Mouse (Mus musculus) liver, postnatal 0 days (tissue): ENCODE measurements around the gene Galt. TPM values are rescaled to one million over a fixed set of nuclear protein-coding genes. Genes with fewer than 3 reads are reported as not detected.

Experiments used
- ATAC-seq: fragments of 200-750 bp; cut with Nextera tagmentation; 2 replicates; pipeline ENCODE4 v1.8.0; 2017; ENCODE audit warnings: mild to moderate bottlenecking, moderate library complexity
- DNase-seq: peaks from one replicate; pipeline ENCODE4 v3.0.0-alpha.2; 2016
- H3K27ac ChIP-seq: fragments of 300-500 bp; sonication (generic); 2 replicates; pipeline ENCODE4 v1.5.1; 2014; ENCODE audit warnings: antibody characterized with exemption, moderate library complexity, mild to moderate bottlenecking, low read depth
- H3K27me3 ChIP-seq: fragments of 300-500 bp; sonication (generic); 2 replicates; pipeline ENCODE4 v1.6.1; 2014; ENCODE audit warnings: low read length, control low read depth, mixed read lengths; ENCODE audit not compliant: insufficient read depth
- H3K36me3 ChIP-seq: fragments of 300-500 bp; sonication (generic); replicated peaks from 2 replicates; pipeline ENCODE4 v1.6.1; 2014; ENCODE audit warnings: mild to moderate bottlenecking, control low read depth, low read length, moderate library complexity, mixed read lengths; ENCODE audit not compliant: insufficient read depth
- H3K4me1 ChIP-seq: fragments of 300-500 bp; sonication (generic); 2 replicates; pipeline ENCODE4 v1.6.1; 2014; ENCODE audit warnings: antibody characterized with exemption, mild to moderate bottlenecking, control low read depth; ENCODE audit not compliant: insufficient read depth
- H3K4me2 ChIP-seq: fragments of 300-500 bp; sonication (generic); 2 replicates; pipeline ENCODE4 v1.6.1; 2014; ENCODE audit warnings: low read depth, mild to moderate bottlenecking, low read length, moderate library complexity, mixed read lengths
- H3K4me3 ChIP-seq: fragments of 300-500 bp; sonication (generic); 2 replicates; pipeline ENCODE4 v1.5.1; 2014; ENCODE audit warnings: low read depth, low read length
- H3K9ac ChIP-seq: fragments of 300-500 bp; sonication (generic); replicated peaks from 2 replicates; pipeline ENCODE4 v1.6.1; 2014; ENCODE audit warnings: mild to moderate bottlenecking, moderate library complexity
- H3K9me3 ChIP-seq: fragments of 300-500 bp; sonication (generic); 2 replicates; pipeline ENCODE4 v1.6.1; 2016; ENCODE audit warnings: mild to moderate bottlenecking, control low read depth, low read length, mixed read lengths
- CTCF ChIP-seq: sonication (generic); IDR thresholded peaks from 2 replicates; pipeline ENCODE4 v1.5.1; 2016; ENCODE audit warnings: antibody characterized with exemption, low read depth
- EP300 ChIP-seq: IDR thresholded peaks from 2 replicates; pipeline ENCODE4 v1.6.1; 2016; ENCODE audit warnings: antibody characterized with exemption, low read depth, mild to moderate bottlenecking
- WGBS: fragments of 180-500 bp; shearing (Covaris S2); extraction: QIAGEN DNeasy Blood & Tissue Kit; methylation state at CpG from one replicate; pipeline ENCODE4 v1.1.7; 2014; ENCODE audit not compliant: insufficient replicate concordance; 5-methylcytosine and 5-hydroxymethylcytosine counted together
- polyA plus RNA-seq: library from polyadenylated mRNA; unstranded; fragments of >200 nt; fragmentation: Nextera tagmentation; extraction: Ambion mirVana; gene quantifications from 2 replicates; pipeline ENCODE4 v1.2.1, GENCODE M21; 2015

Gene Galt
- polyA plus RNA-seq, 1 experiment from 2014 or later = 40.9 TPM

DNA sequence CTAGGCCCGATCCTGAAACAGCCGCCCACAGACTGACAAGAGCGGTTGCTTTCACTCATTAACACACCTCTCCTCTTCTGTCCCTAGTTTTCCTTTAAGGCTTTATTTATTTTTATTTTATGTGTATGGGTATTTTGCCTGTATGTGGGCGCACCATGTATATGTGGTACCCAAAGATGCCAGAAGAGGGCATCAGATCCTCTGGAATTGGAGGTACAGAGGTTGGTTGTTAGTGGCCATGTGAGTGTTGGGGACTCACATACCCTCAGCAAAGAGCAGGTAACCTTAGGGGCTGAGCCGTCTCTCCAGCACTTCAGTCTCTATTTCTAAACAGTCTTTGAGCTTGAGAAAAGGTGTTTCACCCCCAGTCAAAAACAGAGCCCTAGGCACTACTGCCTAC is 39.4 kb upstream of the Galt start:
- ATAC-seq (no peak), DNase-seq (no peak)
- TF ChIP-seq CTCF (peak; percentile 67), EP300 (no peak)
- no peak overlapping the region for H3K4me3 ChIP-seq
- H3K9ac ChIP-seq = no peak overlapping the region
- H3K9me3 ChIP-seq = no peaks in the 10 kb centered on the region
- H3K27ac ChIP-seq = no peak overlapping the region
- peaks cover 15% of the 10 kb centered on the region for H3K4me1 ChIP-seq
- H3K36me3 ChIP-seq = peaks cover 30% of the 10 kb centered on the region
- 72% methylated on average over 5 of the region's 5 CpGs for WGBS
- H3K27me3 ChIP-seq = no peaks in the 10 kb centered on the region
- H3K4me2 ChIP-seq = no peak overlapping the region

DNA sequence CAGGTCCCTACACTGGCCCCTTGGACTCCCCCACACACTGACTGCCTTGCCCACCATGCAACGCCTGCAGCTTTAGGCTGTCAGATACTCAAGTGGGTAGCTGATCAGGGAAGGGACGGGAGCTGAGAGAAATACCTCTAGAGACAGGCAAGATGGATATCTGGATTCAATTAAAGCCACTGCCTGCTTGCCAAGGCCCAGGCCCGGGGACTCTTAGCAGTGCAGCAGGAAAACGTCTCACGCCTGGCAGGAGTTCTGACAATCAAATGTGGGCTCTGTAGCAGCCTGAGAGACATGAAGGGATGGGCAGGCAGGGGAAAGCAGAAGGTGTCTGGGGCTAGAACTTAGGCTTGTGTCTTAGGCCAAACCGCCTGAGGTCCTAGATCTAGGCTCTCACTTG is 38.2 kb upstream of the Galt start:
- Histone ChIP-seq H3K4me3 (no peak overlapping the region), H3K4me1 (peaks cover 19% of the 10 kb centered on the region), H3K27ac (no peak overlapping the region), H3K9ac (no peak overlapping the region), H3K27me3 (no peaks in the 10 kb centered on the region), H3K9me3 (no peaks in the 10 kb centered on the region), H3K4me2 (no peak overlapping the region), H3K36me3 (peaks cover 30% of the 10 kb centered on the region)
- ATAC-seq (no peak), DNase-seq (no peak)
- 83% methylated on average over 6 of the region's 6 CpGs for WGBS
- TF ChIP-seq EP300 (no peak), CTCF (no peak)

DNA sequence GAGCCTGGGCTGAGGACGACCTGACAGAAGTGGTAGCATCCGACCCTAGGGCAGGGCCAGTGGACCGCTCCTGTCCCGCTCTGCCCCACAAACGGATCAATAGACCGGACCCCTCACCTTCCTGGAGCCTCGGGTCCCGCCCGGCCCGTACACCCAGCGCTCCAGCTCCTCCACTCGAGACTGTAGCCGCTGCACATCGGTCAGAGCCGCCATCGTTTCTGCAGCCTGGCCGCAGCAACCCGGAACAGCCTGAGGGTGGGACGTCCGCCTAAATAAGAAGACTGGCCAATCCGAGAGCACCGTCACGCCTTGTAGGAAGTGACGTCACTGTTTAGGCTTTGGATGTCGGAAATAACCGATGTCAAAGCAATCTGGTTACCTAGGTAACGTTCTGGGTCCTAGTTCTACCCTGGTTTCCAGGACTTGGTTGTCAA is 32.1 kb upstream of the Galt start, which contains the start of gene Dctn3:
Gene Dctn3 (minus strand): TSS at position 253 of the 434 bp plus-strand sequence.
- H3K9me3 ChIP-seq = no peaks in the 10 kb centered on the region
- under 1% methylated on average over 27 of the region's 27 CpGs for WGBS
- peak within 1 kb of the TSS; percentile 93 for H3K4me3 ChIP-seq
- peaks cover 21% of the 10 kb centered on the region for H3K4me1 ChIP-seq
- DNase-seq (peak; percentile 87), ATAC-seq (peak; percentile 97)
- peaks cover 44% of the 10 kb centered on the region for H3K27me3 ChIP-seq
- H3K9ac ChIP-seq = peak within 1 kb of the TSS; percentile 85
- H3K4me2 ChIP-seq = peak within 1 kb of the TSS; percentile 87
- peaks cover 18% of the 10 kb centered on the region for H3K36me3 ChIP-seq
- no peak within 1 kb of the TSS for H3K27ac ChIP-seq
- TF ChIP-seq EP300 = no peak
- TF ChIP-seq CTCF = no peak

- H3K4me2 ChIP-seq = no peak overlapping the region
- H3K4me3 ChIP-seq = no peak overlapping the region
- no peaks in the 10 kb centered on the region for H3K9me3 ChIP-seq
- H3K4me1 ChIP-seq = peaks cover 21% of the 10 kb centered on the region
- TF ChIP-seq EP300 = no peak
- no peak for TF ChIP-seq CTCF
- ATAC-seq (no peak), DNase-seq (no peak)
- H3K27ac ChIP-seq = no peak overlapping the region
- H3K36me3 ChIP-seq = no peaks in the 10 kb centered on the region
- WGBS = 20% methylated on average over 20 of the region's 20 CpGs
- H3K27me3 ChIP-seq = peaks cover 81% of the 10 kb centered on the region
- H3K9ac ChIP-seq = no peak overlapping the region
Measured at GRCm38 (mm10) chr4:41726826-41727621, 28.0 kb upstream of the Galt start.

DNA sequence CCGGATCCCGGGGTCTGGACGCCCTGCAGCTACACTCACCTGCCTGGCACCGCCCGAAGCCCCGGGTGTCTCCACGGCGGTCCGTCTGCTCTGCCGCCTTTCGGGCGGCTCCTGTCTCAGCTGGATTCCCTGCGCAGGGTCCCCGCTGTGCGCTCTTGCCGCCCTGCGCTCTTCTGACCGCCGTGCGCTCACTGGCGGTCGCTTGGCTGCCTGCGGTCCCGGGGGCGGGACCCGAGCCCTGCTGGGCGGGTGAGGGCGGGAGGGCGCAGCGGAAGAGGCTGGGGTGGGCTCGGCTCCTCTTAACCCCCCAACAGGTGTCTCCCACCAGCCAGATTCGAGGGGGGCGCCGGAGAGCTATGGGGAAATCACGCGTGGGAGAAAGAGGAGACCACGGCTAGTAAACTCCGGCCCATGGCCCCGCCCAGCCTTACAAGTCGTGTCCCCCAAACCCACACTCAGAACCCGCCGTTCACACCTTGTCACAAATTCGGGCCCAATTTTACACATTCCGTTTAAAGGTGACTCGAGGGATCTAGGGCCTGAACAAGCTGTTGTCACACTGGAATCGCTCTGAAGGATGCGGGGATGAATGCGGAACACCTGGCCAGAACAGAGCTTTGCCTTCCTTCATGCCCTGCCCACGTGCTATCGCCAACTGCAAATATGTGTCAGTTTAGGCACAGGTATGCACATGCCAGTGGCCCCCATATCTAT is 23.8 kb upstream of the Galt start, which contains the start of gene Arid3c:
Gene Arid3c (minus strand): TSS at position 91 of the 714 bp plus-strand sequence.
- ATAC-seq = no peak
- Histone ChIP-seq H3K4me3 (peak within 1 kb of the TSS; percentile 39), H3K27me3 (peaks cover 69% of the 10 kb centered on the region), H3K9me3 (no peaks in the 10 kb centered on the region), H3K4me2 (peak within 1 kb of the TSS; percentile 59), H3K36me3 (no peaks in the 10 kb centered on the region), H3K27ac (no peak within 1 kb of the TSS), H3K9ac (no peak within 1 kb of the TSS), H3K4me1 (peaks cover 6% of the 10 kb centered on the region)
- TF ChIP-seq EP300 (no peak), CTCF (no peak)
- WGBS = 5% methylated on average over 41 of the region's 50 CpGs
- DNase-seq = no peak

GRCm38 (mm10) chr4:41737602-41738255 is 17.3 kb upstream of the Galt start:
- TF ChIP-seq EP300 (no peak), CTCF (peak; percentile 78)
- peak; percentile 75 for DNase-seq
- 34% methylated on average over 8 of the region's 8 CpGs for WGBS

More at GRCm38 (mm10) chr4:41737602-41738255, 17.3 kb upstream of the Galt start:
- Histone ChIP-seq H3K27ac (no peak overlapping the region), H3K27me3 (peaks cover 9% of the 10 kb centered on the region), H3K4me2 (no peak overlapping the region), H3K9ac (no peak overlapping the region), H3K4me3 (no peak overlapping the region), H3K4me1 (peaks cover 22% of the 10 kb centered on the region), H3K36me3 (peaks cover 5% of the 10 kb centered on the region), H3K9me3 (no peaks in the 10 kb centered on the region)
- ATAC-seq = no peak
